Comparison of ENCODE assay signal across 10 mouse cellular contexts in the genomic region with DNA sequence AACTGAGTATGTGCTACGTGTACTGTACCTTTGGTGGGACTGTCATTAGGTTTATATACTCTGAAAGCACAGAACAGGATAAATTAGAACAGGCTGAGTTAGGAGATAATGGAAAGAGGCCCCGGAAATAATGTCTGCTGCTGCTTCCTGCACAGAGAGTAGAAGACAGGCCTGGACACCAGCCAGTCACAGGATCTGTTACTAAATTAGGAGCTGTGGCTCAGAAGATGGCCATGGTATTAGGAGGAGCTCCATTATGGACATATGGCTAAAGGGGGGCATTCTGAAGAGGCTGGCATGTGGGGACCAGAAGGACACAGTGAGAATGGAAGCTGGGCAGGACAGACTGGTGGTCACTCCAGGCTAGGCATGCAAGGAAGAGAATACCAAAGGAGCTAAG. TPM values are rescaled to one million over a fixed set of nuclear protein-coding genes. Genes with fewer than 3 reads are reported as not detected.
DNase-seq lines count a peak whose midpoint lies in the region; ATAC-seq and TF ChIP-seq lines count a peak whose summit lies in the region.
"Had no signal": no experiment of that assay in that cellular context is flagged by ENCODE, and none has a peak within 500 bp of the region (broad histone marks: within the 10 kb centered on the region; RNA-seq: fewer than 3 reads in every experiment).

No protein-coding gene starts in this region.

- TF ChIP-seq EP300 in MEL (IDR thresholded peaks at IDR 0.05; ENCODE audit: low read depth in 1 of 2, low read length in 2 of 2), result peak; percentile 30 to 48; a peak in 1 of 4 replicates

- ATAC-seq in heart, embryonic 15.5 days (replicated peaks; ENCODE audit: insufficient number of reproducible peaks, insufficient read depth, low FRiP score, low read depth), result peak; percentile 63; the same call in 1 of the 2 replicates
- ATAC-seq in forebrain, embryonic 16.5 days, result no peak
- ATAC-seq: forebrain, embryonic 14.5 days had no signal

- peaks cover 7 to 25% of the 10 kb centered on the region in 2 experiments for H3K36me3 ChIP-seq in MEL (ENCODE audit: control insufficient read depth in 1 of 2, insufficient read depth in 2 of 2, low read length in 2 of 2)
- peaks cover 7% of the 10 kb centered on the region for H3K36me3 ChIP-seq in heart, embryonic 15.5 days
- H3K36me3 ChIP-seq in forebrain, embryonic 16.5 days (ENCODE audit: control insufficient read depth, insufficient read depth), result peaks cover 3% of the 10 kb centered on the region

- H3K27me3 ChIP-seq in MEL (ENCODE audit: control insufficient read depth in 1 of 2, insufficient read depth in 2 of 2, low read length in 2 of 2), result no peaks in the 10 kb centered on the region
- H3K27me3 ChIP-seq in heart, embryonic 15.5 days, result no peaks in the 10 kb centered on the region
- H3K27me3 ChIP-seq in forebrain, embryonic 16.5 days (replicated peaks; ENCODE audit: control insufficient read depth, insufficient read depth, low read length), result no peaks in the 10 kb centered on the region

- no peaks in the 10 kb centered on the region for H3K9me3 ChIP-seq in MEL (replicated peaks; ENCODE audit: insufficient read depth, low read length)
- no peaks in the 10 kb centered on the region for H3K9me3 ChIP-seq in heart, embryonic 15.5 days (replicated peaks)
- H3K9me3 ChIP-seq in forebrain, embryonic 16.5 days (ENCODE audit: control insufficient read depth, low read length), result no peaks in the 10 kb centered on the region

- peak overlapping the region; percentile 64 for H3K27ac ChIP-seq in layer of hippocampus, adult 2 months
- H3K27ac ChIP-seq in MEL (ENCODE audit: control insufficient read depth, low read depth, low read length), result peak overlapping the region; percentile 36; the same call in 1 of the 2 replicates
- peak overlapping the region; percentile 69 for H3K27ac ChIP-seq in heart, embryonic 15.5 days
- no peak overlapping the region for H3K27ac ChIP-seq in forebrain, embryonic 16.5 days (ENCODE audit: low read length)

- WGBS in heart, embryonic 15.5 days, result 35% methylated on average over 2 of the region's 2 CpGs
- 75% methylated on average over 2 of the region's 2 CpGs for WGBS in forebrain, embryonic 16.5 days

- H3K4me3 ChIP-seq in layer of hippocampus, adult 2 months, result no peak overlapping the region
- no peak overlapping the region for H3K4me3 ChIP-seq in MEL (ENCODE audit: control insufficient read depth in 1 of 2, insufficient read depth in 1 of 2, low read depth in 2 of 2, low read length in 2 of 2)
- H3K4me3 ChIP-seq in heart, embryonic 15.5 days, result no peak overlapping the region
- H3K4me3 ChIP-seq in forebrain, embryonic 16.5 days (replicated peaks; ENCODE audit: low read length), result no peak overlapping the region

- H3K4me2 ChIP-seq in heart, embryonic 15.5 days, result no peak overlapping the region
- no peak overlapping the region for H3K4me2 ChIP-seq in forebrain, embryonic 16.5 days (ENCODE audit: low read length)

- H3K79me2 ChIP-seq in MEL (ENCODE audit: control insufficient read depth, insufficient read depth, low read length, poor library complexity), result peaks cover 25% of the 10 kb centered on the region

- H3K4me1 ChIP-seq in MEL (ENCODE audit: control insufficient read depth in 1 of 2, insufficient read depth in 2 of 2, low read length in 2 of 2), result peaks cover 16 to 21% of the 10 kb centered on the region in 2 experiments
- peaks cover 33% of the 10 kb centered on the region for H3K4me1 ChIP-seq in heart, embryonic 15.5 days (replicated peaks)
- H3K4me1 ChIP-seq in forebrain, embryonic 16.5 days (replicated peaks; ENCODE audit: control insufficient read depth, insufficient read depth, low read length), result no peaks in the 10 kb centered on the region; the same call in 1 of the 2 replicates

- TF ChIP-seq RAD21 in MEL (IDR thresholded peaks at IDR 0.05; ENCODE audit: low read depth, low read length), result no peak

- no peak for TF ChIP-seq POLR2A in MEL (IDR thresholded peaks at IDR 0.05; ENCODE audit: control insufficient read depth in 1 of 2, insufficient read depth in 1 of 2, low read depth in 1 of 2, low read length in 2 of 2, poor library complexity in 1 of 2)

- no peak for DNase-seq in layer of hippocampus, adult 2 months (ENCODE audit: low spot score in 2 of 2)
- DNase-seq in layer of hippocampus, postnatal 36 days, result no peak
- DNase-seq in MEL (ENCODE audit: low read depth, low spot score), result peak; percentile 70
- peak; percentile 75 to 84 for DNase-seq in cerebellum, adult 18-20 months
- no peak for DNase-seq in urinary bladder, postnatal 36 days (ENCODE audit: low spot score in 2 of 2)
- no peak for DNase-seq in spleen, postnatal 14 days (ENCODE audit: low spot score in 2 of 2)
- DNase-seq: kidney, adult 2 months had no signal

- TF ChIP-seq CTCF in layer of hippocampus, adult 2 months (conservative IDR thresholded peaks at IDR 0.05), result no peak
- TF ChIP-seq CTCF in MEL (IDR thresholded peaks at IDR 0.05 in 2 of 3, conservative IDR thresholded peaks at IDR 0.05 in 1 of 3; ENCODE audit: control insufficient read depth in 1 of 3, insufficient read depth in 1 of 3, low read depth in 2 of 3, low read length in 3 of 3, poor library complexity in 1 of 3, severe bottlenecking in 1 of 3), result no peak

- no peak overlapping the region for H3K9ac ChIP-seq in MEL (ENCODE audit: control insufficient read depth, low read depth, low read length, poor library complexity, severe bottlenecking)
- no peak overlapping the region for H3K9ac ChIP-seq in heart, embryonic 15.5 days
- H3K9ac ChIP-seq in forebrain, embryonic 16.5 days (replicated peaks; ENCODE audit: low read depth, low read length), result no peak overlapping the region

TF ChIP-seq in MEL, 35 proteins besides CTCF, POLR2A, EP300 and RAD21:
- peak; percentile 42; the same call in 1 of the 2 replicates for TF ChIP-seq ETS1 (IDR thresholded peaks at IDR 0.05; ENCODE audit: low read depth, low read length)
- TF ChIP-seq KAT2A (conservative IDR thresholded peaks at IDR 0.05; ENCODE audit: low read depth, low read length), result no peak
- TF ChIP-seq E2F4 (IDR thresholded peaks at IDR 0.05; ENCODE audit: borderline replicate concordance, low read depth, low read length), result no peak
- no peak for TF ChIP-seq MXI1 (IDR thresholded peaks at IDR 0.05; ENCODE audit: low read depth, low read length)
- TF ChIP-seq NELFE (IDR thresholded peaks at IDR 0.05; ENCODE audit: low read depth, low read length), result no peak
- peak; percentile 83; the same call in 1 of the 2 replicates for TF ChIP-seq MEF2A (IDR thresholded peaks at IDR 0.05; ENCODE audit: extremely low read depth, insufficient replicate concordance, low read depth, low read length, poor library complexity, severe bottlenecking)
- no peak for TF ChIP-seq CHD1 (IDR thresholded peaks at IDR 0.05; ENCODE audit: low read depth, low read length)
- TF ChIP-seq ZMIZ1 (IDR thresholded peaks at IDR 0.05; ENCODE audit: low read depth, low read length), result no peak
- TF ChIP-seq ZKSCAN1 (IDR thresholded peaks at IDR 0.05; ENCODE audit: low read depth, low read length), result no peak
- TF ChIP-seq ZNF384 (IDR thresholded peaks at IDR 0.05; ENCODE audit: low read depth, low read length), result no peak
- no peak for TF ChIP-seq TBP (IDR thresholded peaks at IDR 0.05; ENCODE audit: low read depth, low read length)
- no peak for TF ChIP-seq POLR2AphosphoS2 (IDR thresholded peaks at IDR 0.05; ENCODE audit: low read length)
- TF ChIP-seq NRF1 (IDR thresholded peaks at IDR 0.05; ENCODE audit: insufficient read depth, low read depth, low read length, poor library complexity, severe bottlenecking), result no peak

RNA-seq across cellular contexts. Expression of gene Camsap1, which starts 12.7 kb away (rescaled TPM):
- 100 to 1,000 TPM; 142 to 148 TPM for total RNA-seq in layer of hippocampus, adult 2 months (2021)
- total RNA-seq in layer of hippocampus, postnatal 36 days (2021), result 100 to 1,000 TPM; 123 to 135 TPM
- total RNA-seq in MEL (2012; rRNA removed), result 19.5 and 24.2 TPM in 2 replicates
- 10 to 100 TPM; 25.8 to 30.2 TPM for polyA plus RNA-seq in MEL (2012; ENCODE audit: insufficient read depth in 1 of 2, insufficient read length in 2 of 2, low read depth in 1 of 2, low replicate concordance in 2 of 2, missing spikeins in 1 of 2)
- polyA plus RNA-seq in heart, embryonic 15.5 days (2015; fragmentation: Nextera tagmentation; extraction: Ambion mirVana), result 11.6 and 12.8 TPM in 2 replicates
- polyA plus RNA-seq in forebrain, embryonic 16.5 days (2015; fragmentation: Nextera tagmentation; extraction: Ambion mirVana), result 70.2 and 75.4 TPM in 2 replicates

RNA-seq across cellular contexts. Expression of gene Ubac1, which starts 51.1 kb away (rescaled TPM):
- 10 to 100 TPM; 52.1 to 53.0 TPM for total RNA-seq in layer of hippocampus, adult 2 months (2021)
- total RNA-seq in layer of hippocampus, postnatal 36 days (2021), result 10 to 100 TPM; 57.7 to 59.0 TPM
- total RNA-seq in MEL (2012; rRNA removed), result 74.2 and 79.1 TPM in 2 replicates
- polyA plus RNA-seq in MEL (2012; ENCODE audit: insufficient read depth in 1 of 2, insufficient read length in 2 of 2, low read depth in 1 of 2, low replicate concordance in 2 of 2, missing spikeins in 1 of 2), result 10 to 100 TPM in 1 of 2 experiments, not detected in 1; 88.5 TPM
- polyA plus RNA-seq in heart, embryonic 15.5 days (2015; fragmentation: Nextera tagmentation; extraction: Ambion mirVana), result 105 and 107 TPM in 2 replicates
- polyA plus RNA-seq in forebrain, embryonic 16.5 days (2015; fragmentation: Nextera tagmentation; extraction: Ambion mirVana), result 113 and 117 TPM in 2 replicates

Comparison
In these comparisons a context has a peak if more than half of its experiments do, and no peak if none do; other contexts are left out.
1. DNase-seq: peak in MEL (single experiment) and cerebellum, adult 18-20 months (2 of 2); none in layer of hippocampus, adult 2 months (0 of 2), layer of hippocampus, postnatal 36 days (0 of 2), urinary bladder, postnatal 36 days (0 of 2) and spleen, postnatal 14 days (0 of 2).